Mouse (Mus musculus): ENCODE results near the gene Lyplal1.

Gene Lyplal1

GRCm38 (mm10) chr1:186116701-186117488 is at the start of gene Lyplal1:
TSS of gene Lyplal1 (minus strand) at chr1:186117310.
- peak; percentile 92 to 94 for DNase-seq (ENCODE audit: low spot score in 2 of 2)

GRCm38 (mm10) chr1:186163616-186164015 is 46.5 kb upstream of the Lyplal1 start:
- DNase-seq (ENCODE audit: low spot score in 2 of 2), result no peak

DNA sequence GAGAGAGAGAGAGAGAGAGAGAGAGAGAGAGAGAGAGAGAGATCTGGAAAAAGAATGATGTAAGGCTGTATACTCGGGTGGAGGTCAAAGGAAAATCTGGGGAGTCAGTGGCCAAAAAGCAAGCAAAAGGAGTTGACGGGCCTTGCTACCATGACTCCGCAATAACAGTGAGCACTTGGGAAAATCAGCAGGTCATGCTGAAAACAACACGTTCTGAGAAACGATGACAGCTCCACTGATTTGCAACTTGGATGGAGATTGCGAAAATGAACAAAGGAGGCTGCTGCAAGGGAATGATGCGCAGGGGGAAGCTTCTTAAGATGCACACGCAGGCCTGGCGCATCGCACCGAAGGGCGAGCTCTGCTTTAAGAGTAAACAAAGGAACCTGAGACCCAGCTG is 46.1 kb upstream of the Lyplal1 start:
- DNase-seq (ENCODE audit: low spot score in 2 of 2), result no peak

DNA sequence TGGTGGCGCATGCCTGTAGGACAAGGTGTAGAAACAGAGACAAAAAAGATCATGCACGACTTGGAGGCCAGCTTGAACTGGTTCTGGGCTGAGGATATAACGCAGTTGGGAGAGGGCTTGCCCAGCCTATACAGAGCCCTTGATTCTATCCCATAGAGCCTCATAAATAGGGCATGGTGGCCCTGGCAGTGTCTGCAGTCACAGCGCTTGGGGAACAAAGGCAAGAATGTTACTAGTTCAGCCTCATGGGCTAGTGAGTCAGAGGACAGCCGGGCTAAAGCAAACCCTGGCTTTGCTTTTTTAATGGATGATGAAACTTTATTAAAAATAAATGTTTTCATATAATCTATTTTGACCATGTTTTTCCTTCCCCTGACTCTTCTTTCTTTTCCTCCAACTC is 33.3 kb upstream of the Lyplal1 start:
- DNase-seq (ENCODE audit: low spot score in 2 of 2), result no peak

DNA sequence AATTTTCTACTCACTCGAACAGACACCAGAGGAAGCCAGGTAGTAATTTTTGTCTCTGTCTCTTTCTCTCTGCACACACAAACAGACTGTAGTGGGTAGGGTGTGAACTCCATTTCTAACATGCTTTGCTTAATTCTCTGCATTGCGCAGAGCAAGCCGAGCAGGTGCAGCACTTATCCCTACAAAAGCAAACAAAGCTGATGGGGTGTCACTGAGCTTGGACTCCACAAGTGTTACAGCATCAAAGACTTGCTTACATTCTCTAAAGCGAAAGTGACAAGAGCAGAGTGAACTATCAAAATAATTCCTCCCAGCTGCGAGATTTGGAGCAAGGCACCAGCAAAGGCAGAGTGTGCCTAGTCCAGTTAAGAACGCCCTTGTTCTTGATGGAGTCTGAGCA is 28.3 kb upstream of the Lyplal1 start:
- no peak for DNase-seq (ENCODE audit: low spot score in 2 of 2)

- DNase-seq (ENCODE audit: low spot score in 2 of 2), result no peak
Measured at GRCm38 (mm10) chr1:186140191-186140590, 23.1 kb upstream of the Lyplal1 start.

- DNase-seq (ENCODE audit: low spot score in 2 of 2), result no peak
Measured at GRCm38 (mm10) chr1:186137873-186138272, 20.8 kb upstream of the Lyplal1 start.

- DNase-seq (ENCODE audit: low spot score in 2 of 2), result no peak
Measured at GRCm38 (mm10) chr1:186136636-186137380, 19.7 kb upstream of the Lyplal1 start.

DNA sequence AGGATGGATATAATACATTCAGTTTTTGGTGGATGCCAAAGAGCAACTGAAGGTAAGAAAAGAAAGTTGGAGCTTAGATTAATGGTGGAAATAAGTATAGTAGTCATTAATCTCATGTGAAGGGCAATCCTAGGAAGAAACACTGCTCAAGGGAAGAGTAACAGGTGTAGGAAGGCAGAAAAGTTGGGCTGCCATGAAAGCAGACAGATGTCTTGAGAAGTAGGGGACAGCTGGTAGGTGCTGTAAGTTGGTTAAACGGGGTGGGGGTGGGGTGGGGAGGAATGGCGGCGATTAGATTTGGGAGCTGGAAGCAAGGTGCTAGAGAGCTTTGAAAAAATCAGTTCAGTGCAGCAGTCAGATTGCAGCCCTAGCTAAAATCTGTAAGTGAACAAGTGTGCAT is 14.4 kb upstream of the Lyplal1 start:
- no peak for DNase-seq (ENCODE audit: low spot score in 2 of 2)

DNA sequence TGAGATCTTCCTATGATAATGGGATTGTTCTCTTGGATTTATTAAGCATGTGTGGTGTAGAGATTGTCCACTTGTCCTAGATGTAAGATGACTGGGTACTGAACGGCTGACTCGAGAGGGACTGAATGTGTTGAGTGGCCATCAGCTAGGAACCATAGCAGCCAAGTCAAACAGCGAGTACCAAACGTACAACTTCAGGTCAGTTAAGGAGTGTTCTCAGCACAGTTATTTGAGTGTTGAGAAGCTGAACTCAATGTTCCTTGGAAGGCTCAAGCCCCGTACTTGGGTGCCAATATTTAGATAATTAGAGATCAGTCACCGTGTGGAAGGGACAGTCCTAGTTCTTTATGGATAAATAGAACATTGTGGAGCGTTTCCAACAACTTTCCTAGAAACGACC is 11.8 kb upstream of the Lyplal1 start:
- no peak for DNase-seq (ENCODE audit: low spot score in 2 of 2)

GRCm38 (mm10) chr1:186126313-186126862 is 9.3 kb upstream of the Lyplal1 start:
- no peak for DNase-seq (ENCODE audit: low spot score in 2 of 2)

DNA sequence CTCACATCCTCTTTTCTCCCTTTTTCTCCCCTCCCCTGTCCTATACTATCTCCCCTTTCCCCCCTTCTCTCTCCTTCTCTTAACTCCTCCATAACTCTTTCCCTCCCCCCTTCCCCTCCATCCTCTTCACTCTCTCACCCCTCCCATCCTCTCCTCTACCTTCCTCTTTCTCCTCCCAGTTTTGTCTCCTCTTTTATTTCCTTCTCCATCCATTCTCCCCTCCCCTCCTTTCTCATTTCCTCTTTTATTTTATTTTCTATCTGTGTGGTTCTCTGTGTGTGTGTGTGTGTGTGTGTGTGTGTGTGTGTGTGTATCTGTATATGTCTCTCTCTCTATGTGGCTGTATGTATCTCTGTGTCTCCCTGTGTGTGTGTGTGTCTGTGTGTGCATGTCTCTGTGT is 6.6 kb upstream of the Lyplal1 start:
- no peak for DNase-seq (ENCODE audit: low spot score in 2 of 2)

GRCm38 (mm10) chr1:186119856-186120255 is 2.7 kb upstream of the Lyplal1 start:
- no peak for DNase-seq (ENCODE audit: low spot score in 2 of 2)

DNA sequence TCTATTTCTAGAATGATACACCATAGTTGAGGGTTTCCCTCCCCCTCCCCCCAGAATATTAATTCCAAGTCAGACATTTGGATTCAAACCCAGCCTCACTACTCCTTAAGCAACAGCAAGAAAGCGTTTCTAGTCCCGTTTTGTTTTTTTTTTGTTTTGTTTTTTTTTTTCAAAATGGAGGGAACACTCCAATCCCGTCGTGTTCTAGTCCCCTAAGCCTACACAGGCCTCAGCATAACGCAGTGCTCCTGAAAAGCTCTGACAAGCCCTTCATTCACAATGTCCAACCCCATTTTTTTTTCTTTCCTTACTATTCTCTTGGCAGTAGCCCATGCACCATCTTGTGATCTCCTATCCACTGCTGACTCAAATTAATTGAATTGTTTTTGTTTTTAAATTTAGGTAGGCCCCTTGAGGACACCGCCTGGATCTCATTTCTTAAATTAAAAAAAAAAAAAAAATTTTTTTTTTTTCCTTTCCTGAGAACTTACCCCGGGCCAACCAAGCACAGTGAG is 967 bp downstream of the Lyplal1 start:
- DNase-seq (ENCODE audit: low spot score in 2 of 2), result no peak

GRCm38 (mm10) chr1:186102313-186102712 is 14.8 kb downstream of the Lyplal1 start:
- DNase-seq (ENCODE audit: low spot score in 2 of 2), result no peak

DNA sequence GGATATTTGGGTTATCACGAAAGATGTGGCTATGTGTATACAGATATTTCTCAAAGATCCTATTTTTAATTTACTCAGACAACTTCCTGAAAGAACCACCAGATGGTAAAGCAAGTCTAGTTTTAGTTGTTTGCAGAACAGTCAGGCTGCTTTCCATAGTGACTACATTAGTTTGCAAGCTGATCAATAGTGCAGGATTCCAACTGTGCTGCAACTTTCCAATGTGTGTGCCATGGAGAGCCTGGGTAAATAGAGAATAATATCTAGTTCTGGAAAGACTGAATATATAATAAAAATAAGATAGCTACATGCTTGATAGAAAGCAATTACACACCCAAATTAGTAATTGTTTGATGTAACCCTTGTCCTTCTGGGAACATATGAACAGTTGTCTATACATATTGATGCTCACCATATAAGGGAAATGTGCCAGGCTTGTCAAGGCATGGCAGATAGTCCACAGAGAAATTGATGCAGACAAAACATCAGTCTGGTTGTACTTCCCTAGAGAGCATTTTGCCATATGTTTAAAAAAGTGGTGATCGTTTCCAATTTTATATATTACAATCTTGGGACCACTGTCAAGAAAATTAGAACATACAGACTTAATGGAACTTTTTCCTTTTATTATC is 50.7 kb downstream of the Lyplal1 start:
- no peak for DNase-seq (ENCODE audit: low spot score in 2 of 2)

DNA sequence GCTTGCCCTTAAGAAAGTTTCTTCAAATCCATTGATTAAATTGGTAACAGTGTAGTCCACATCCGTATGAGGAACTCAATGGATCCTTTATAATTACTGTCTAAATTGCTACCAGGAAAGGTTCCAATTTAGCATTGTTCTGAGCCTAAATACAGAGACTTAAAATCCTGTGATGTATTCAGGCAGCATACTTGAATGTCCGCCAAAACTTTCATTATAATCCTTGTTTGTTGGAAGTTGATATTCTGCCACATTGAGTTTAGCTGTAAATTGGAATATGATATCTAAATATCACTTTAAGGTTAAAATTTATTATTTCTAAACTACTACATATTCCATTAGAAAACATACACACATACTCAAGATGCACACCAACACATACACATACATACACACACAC is 57.1 kb downstream of the Lyplal1 start:
- DNase-seq (ENCODE audit: low spot score in 2 of 2), result no peak

DNA sequence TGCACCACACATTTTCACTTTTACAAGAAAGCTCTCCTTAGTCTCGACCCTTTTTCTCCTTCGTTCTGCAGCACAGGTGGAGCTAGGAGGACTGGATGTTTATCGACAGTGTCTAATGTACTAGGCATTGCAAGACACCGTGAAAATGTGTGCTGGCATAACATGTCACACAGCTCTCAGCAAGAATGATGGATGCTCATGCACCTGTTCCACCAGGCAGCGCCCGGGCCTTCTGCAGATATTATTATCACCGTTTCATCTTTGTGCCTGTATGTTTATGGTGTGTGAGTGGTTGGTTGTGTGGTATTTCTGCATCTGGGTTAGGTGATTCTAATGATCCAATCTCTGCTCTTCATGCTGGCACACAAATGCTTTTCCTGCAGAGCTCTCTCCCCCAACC is 62.9 kb downstream of the Lyplal1 start:
- DNase-seq (ENCODE audit: low spot score in 2 of 2), result no peak

- no peak for DNase-seq (ENCODE audit: low spot score in 2 of 2)
Measured at GRCm38 (mm10) chr1:186053280-186054043, 63.6 kb downstream of the Lyplal1 start.

DNA sequence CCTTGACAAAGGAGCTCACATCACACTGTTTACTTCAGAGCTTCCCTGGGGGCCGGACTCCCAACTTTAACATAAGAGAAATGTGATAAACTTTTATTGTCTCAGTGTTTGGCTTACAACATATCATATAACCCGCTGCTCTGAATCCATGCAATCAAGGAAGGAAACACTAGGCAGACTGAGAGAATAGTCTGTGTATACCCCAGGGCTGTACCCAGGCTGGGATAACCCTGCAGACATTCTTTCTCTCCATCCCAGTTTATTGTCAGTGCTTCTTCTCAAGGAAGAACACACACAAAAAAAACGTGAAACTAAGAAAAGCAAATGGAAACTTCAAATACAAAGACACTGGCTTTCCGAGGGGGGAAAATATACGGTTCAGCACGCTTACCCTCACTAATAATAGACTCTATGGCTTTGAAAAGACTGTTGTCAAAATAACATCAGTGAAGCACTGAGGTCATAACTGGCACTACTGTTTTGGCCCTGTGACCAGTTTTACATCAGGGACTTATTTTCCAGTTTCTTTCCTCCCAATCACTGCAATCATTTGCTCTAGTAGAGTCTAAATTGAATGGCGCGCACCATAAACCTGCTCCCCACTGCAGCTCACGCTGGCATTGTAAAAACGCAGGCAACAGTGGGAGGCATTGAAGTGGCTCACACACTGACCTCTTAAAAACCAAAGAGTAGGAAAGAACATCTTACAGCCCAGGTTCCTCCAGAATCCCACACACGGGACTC is 73.2 kb downstream of the Lyplal1 start:
- no peak for DNase-seq (ENCODE audit: low spot score in 2 of 2)

DNA sequence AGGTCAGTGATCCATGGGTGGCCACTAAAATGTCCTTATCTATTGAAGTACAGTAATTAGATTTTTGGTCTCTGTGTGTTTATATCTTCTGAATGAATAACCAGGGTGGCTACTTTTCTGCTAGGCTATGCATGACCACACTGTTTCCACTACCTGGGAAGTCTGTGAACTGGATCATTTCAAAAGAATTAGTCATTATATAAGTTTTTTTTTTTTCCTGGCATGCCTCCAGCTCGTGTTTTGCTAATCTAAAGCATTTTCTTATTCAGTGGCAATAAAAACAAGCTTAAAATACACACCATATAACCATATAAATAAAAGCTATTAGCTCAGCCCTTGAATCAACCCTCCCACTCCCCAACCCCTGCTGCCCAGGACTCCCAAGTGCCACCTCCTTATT is 75.3 kb downstream of the Lyplal1 start:
- no peak for DNase-seq (ENCODE audit: low spot score in 2 of 2)
